22 mouse cellular contexts compared by ENCODE assay signal in the genomic region with DNA sequence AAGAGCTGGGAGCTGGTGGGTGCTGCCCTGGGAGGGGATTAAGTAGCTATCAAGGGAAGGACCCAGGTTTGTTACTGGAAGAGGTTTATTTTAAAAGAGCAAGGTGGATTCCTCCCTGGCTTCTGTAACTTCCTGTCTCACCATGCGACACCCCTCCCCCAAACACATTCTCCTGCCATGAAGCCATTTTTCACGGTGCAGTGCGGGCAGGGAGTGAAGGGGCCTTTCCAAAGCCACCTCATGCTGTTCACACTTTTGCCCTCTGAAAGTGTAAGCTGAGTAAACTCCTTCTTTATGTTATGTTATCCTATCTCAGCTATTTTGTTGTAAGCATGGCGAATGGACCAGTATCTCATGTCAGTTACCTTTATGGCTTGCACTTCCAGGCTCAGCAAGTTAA.
DNase-seq lines count a peak whose midpoint lies in the region; ATAC-seq and TF ChIP-seq lines count a peak whose summit lies in the region.
"Had no signal": no experiment of that assay in that cellular context is flagged by ENCODE, and none has a peak within 500 bp of the region (broad histone marks: within the 10 kb centered on the region; RNA-seq: fewer than 3 reads in every experiment).

No protein-coding gene starts in this region.

- DNase-seq in kidney, postnatal 0 days (ENCODE audit: low spot score) = peak; percentile 25
- DNase-seq in kidney, adult 11 months = no peak
- peak; percentile 26 for DNase-seq in forelimb bud, embryonic 11.5 days (ENCODE audit: low read depth, low spot score)
- no peak for DNase-seq in adrenal gland, postnatal 4 days (ENCODE audit: low spot score in 2 of 2)
- DNase-seq: adrenal gland, adult 2 months; adrenal gland, postnatal 25 days; cerebellum, adult 2 months; cerebellum, postnatal 10 days; gastrocnemius, postnatal 10 days; heart, adult 18-20 months; heart, postnatal 14 days had no signal

- WGBS in kidney, postnatal 0 days = 31% methylated on average over 4 of the region's 4 CpGs
- 17% methylated on average over 4 of the region's 4 CpGs for WGBS in limb, embryonic 13.5 days
- 24% methylated on average over 4 of the region's 4 CpGs for WGBS in neural tube, embryonic 15.5 days

- no peak for TF ChIP-seq CTCF in kidney, postnatal 0 days (IDR thresholded peaks at IDR 0.05; ENCODE audit: low read depth)

- no peaks in the 10 kb centered on the region for H3K9me3 ChIP-seq in kidney, postnatal 0 days (replicated peaks; ENCODE audit: low read length)
- H3K9me3 ChIP-seq in limb, embryonic 13.5 days = peaks cover 22% of the 10 kb centered on the region
- no peaks in the 10 kb centered on the region for H3K9me3 ChIP-seq in neural tube, embryonic 15.5 days (replicated peaks)
- H3K9me3 ChIP-seq: forebrain, embryonic 15.5 days; heart, embryonic 15.5 days; hindbrain, embryonic 13.5 days had no signal

- 0 out of 2 replicates have a peak, but pooled peaks cover 5% of the 10 kb centered on the region for H3K4me1 ChIP-seq in kidney, postnatal 0 days (replicated peaks; ENCODE audit: insufficient read depth, low read length)
- H3K4me1 ChIP-seq in limb, embryonic 13.5 days = peaks cover 35% of the 10 kb centered on the region
- H3K4me1 ChIP-seq in neural tube, embryonic 15.5 days = peaks cover 19% of the 10 kb centered on the region
- H3K4me1 ChIP-seq: embryonic facial prominence, embryonic 10.5 days; forebrain, embryonic 15.5 days had no signal

- no peaks in the 10 kb centered on the region for H3K27me3 ChIP-seq in kidney, postnatal 0 days (ENCODE audit: insufficient read depth, low read length)
- H3K27me3 ChIP-seq in limb, embryonic 13.5 days = no peaks in the 10 kb centered on the region
- H3K27me3 ChIP-seq in neural tube, embryonic 15.5 days (replicated peaks) = no peaks in the 10 kb centered on the region
- H3K27me3 ChIP-seq: CH12.LX; forebrain, embryonic 15.5 days; heart, embryonic 15.5 days; hindbrain, embryonic 13.5 days; Patski had no signal

- no peak overlapping the region for H3K4me2 ChIP-seq in kidney, postnatal 0 days (ENCODE audit: low read length)
- H3K4me2 ChIP-seq in limb, embryonic 13.5 days (replicated peaks) = 0 out of 2 replicates have a peak overlapping the region, but pooled peaks have one; percentile 7
- no peak overlapping the region for H3K4me2 ChIP-seq in neural tube, embryonic 15.5 days
- H3K4me2 ChIP-seq: forebrain, embryonic 15.5 days; heart, embryonic 11.5 days; heart, embryonic 15.5 days; hindbrain, embryonic 13.5 days had no signal

- no peak for ATAC-seq in kidney, postnatal 0 days (replicated peaks; ENCODE audit: low FRiP score, low read depth)
- peak; percentile 30; the same call in 1 of the 2 replicates for ATAC-seq in limb, embryonic 13.5 days (ENCODE audit: low FRiP score, low read depth)
- peak; percentile 75 for ATAC-seq in neural tube, embryonic 15.5 days (ENCODE audit: low FRiP score)
- ATAC-seq in erythroid progenitor cell, adult 5-6 weeks (replicated peaks; ENCODE audit: low FRiP score, poor library complexity, severe bottlenecking) = no peak
- ATAC-seq: forebrain, embryonic 15.5 days; hindbrain, postnatal 0 days; Patski had no signal

- H3K36me3 ChIP-seq in kidney, postnatal 0 days (ENCODE audit: insufficient read depth, low read length) = no peaks in the 10 kb centered on the region
- H3K36me3 ChIP-seq in limb, embryonic 13.5 days = no peaks in the 10 kb centered on the region
- no peaks in the 10 kb centered on the region for H3K36me3 ChIP-seq in neural tube, embryonic 15.5 days
- H3K36me3 ChIP-seq: embryonic facial prominence, embryonic 10.5 days; forebrain, embryonic 15.5 days; heart, embryonic 15.5 days; hindbrain, embryonic 13.5 days had no signal

- peak overlapping the region; percentile 6; the same call in 1 of the 2 replicates for H3K27ac ChIP-seq in kidney, postnatal 0 days
- peak overlapping the region; percentile 6 for H3K27ac ChIP-seq in limb, embryonic 13.5 days
- peak overlapping the region; percentile 71 for H3K27ac ChIP-seq in neural tube, embryonic 15.5 days (replicated peaks)
- H3K27ac ChIP-seq: embryonic facial prominence, embryonic 10.5 days; forebrain, embryonic 15.5 days; heart, embryonic 15.5 days; hindbrain, embryonic 13.5 days; hindbrain, postnatal 0 days had no signal

- no peak overlapping the region for H3K9ac ChIP-seq in kidney, postnatal 0 days (ENCODE audit: low read depth, low read length)
- H3K9ac ChIP-seq in limb, embryonic 13.5 days = no peak overlapping the region
- H3K9ac ChIP-seq in neural tube, embryonic 15.5 days (replicated peaks) = no peak overlapping the region
- H3K9ac ChIP-seq: forebrain, embryonic 15.5 days; heart, embryonic 15.5 days; hindbrain, embryonic 13.5 days had no signal

- H3K4me3 ChIP-seq in kidney, postnatal 0 days (replicated peaks; ENCODE audit: low read depth, low read length) = no peak overlapping the region
- H3K4me3 ChIP-seq in limb, embryonic 13.5 days = no peak overlapping the region
- H3K4me3 ChIP-seq in neural tube, embryonic 15.5 days (replicated peaks) = no peak overlapping the region
- H3K4me3 ChIP-seq: embryonic facial prominence, embryonic 10.5 days; forebrain, embryonic 15.5 days; heart, embryonic 15.5 days; hindbrain, embryonic 13.5 days had no signal

Comparison
In these comparisons a context has a peak if more than half of its experiments do, and no peak if none do; other contexts are left out.
1. DNase-seq: peak in kidney, postnatal 0 days (single experiment) and forelimb bud, embryonic 11.5 days (single experiment); none in kidney, adult 11 months (single experiment) and adrenal gland, postnatal 4 days (0 of 2).
2. ATAC-seq: peak in limb, embryonic 13.5 days (single experiment) and neural tube, embryonic 15.5 days (single experiment); none in kidney, postnatal 0 days (single experiment) and erythroid progenitor cell, adult 5-6 weeks (single experiment).
3. H3K27ac ChIP-seq: peak in every context shown above with its lines; median percentile 71 in neural tube, embryonic 15.5 days; 6 in kidney, postnatal 0 days; 6 in limb, embryonic 13.5 days.